Mouse (Mus musculus) C2C12 (cell line): ENCODE data around the gene Maip1. TPM values are rescaled to one million over a fixed set of nuclear protein-coding genes. Genes with fewer than 3 reads are reported as not detected.
A peak's percentile ranks its signal among the peaks of the same experiment; 100 is the strongest.

Source experiments
- H3K27me3 ChIP-seq: one replicate; pipeline ENCODE4 v1.6.1; 2011; ENCODE audit not compliant: control insufficient read depth, insufficient read depth, insufficient read length
- H3K36me3 ChIP-seq: one replicate; pipeline ENCODE4 v1.6.1; 2011; ENCODE audit not compliant: control insufficient read depth, insufficient read depth
- H3K4me3 ChIP-seq: one replicate; pipeline ENCODE4 v1.5.1; 2011; ENCODE audit warnings: mild to moderate bottlenecking, control low read depth; ENCODE audit not compliant: poor library complexity, insufficient read depth, severe bottlenecking
- H3K79me2 ChIP-seq: one replicate; pipeline ENCODE4 v1.6.1; 2011; ENCODE audit not compliant: control insufficient read depth, insufficient read depth
- H3K79me3 ChIP-seq: one replicate; pipeline ENCODE4 v1.6.1; 2011; ENCODE audit warnings: low read depth, control low read depth
- H3ac ChIP-seq: one replicate; pipeline ENCODE3; 2011; ENCODE audit warnings: low read depth; ENCODE audit not compliant: control insufficient read depth, insufficient read length
- CEBPB ChIP-seq: IDR thresholded peaks from one replicate; pipeline ENCODE4 v1.6.1; 2011; ENCODE audit warnings: low read depth, mild to moderate bottlenecking, control low read depth, moderate library complexity
- CTCF ChIP-seq: IDR thresholded peaks from one replicate; pipeline ENCODE4 v1.5.1; 2011; ENCODE audit not compliant: control insufficient read depth, insufficient read depth, insufficient read length
- FOSL1 ChIP-seq: IDR thresholded peaks from one replicate; pipeline ENCODE4 v1.8.0; 2011; ENCODE audit warnings: mild to moderate bottlenecking, low read length; ENCODE audit not compliant: poor library complexity, insufficient read depth, severe bottlenecking
- MAX ChIP-seq: IDR thresholded peaks from one replicate; pipeline ENCODE4 v1.6.1; 2011; ENCODE audit warnings: mild to moderate bottlenecking, control low read depth
- MYOD1 ChIP-seq: IDR thresholded peaks from one replicate; pipeline ENCODE4 v1.6.1; 2011; ENCODE audit warnings: low read depth; ENCODE audit not compliant: control insufficient read depth, insufficient read length
- MYOG ChIP-seq: IDR thresholded peaks from one replicate; pipeline ENCODE4 v1.6.1; 2011; ENCODE audit not compliant: control insufficient read depth, insufficient read length; ENCODE audit errors: extremely low read depth
- USF1 ChIP-seq: IDR thresholded peaks from one replicate; pipeline ENCODE4 v1.6.1; 2011; ENCODE audit warnings: low read depth, mild to moderate bottlenecking, control low read depth, moderate library complexity
- polyA plus RNA-seq: library from polyadenylated mRNA; unstranded; fragments of >200 nt; fragmentation: generic; extraction: Trizol; gene quantifications from one replicate; pipeline ENCODE4 v1.2.1, GENCODE M21; 2012; ENCODE audit warnings: missing spikeins

The Maip1 gene
- polyA plus RNA-seq, 1 experiment, result 6.8 TPM

DNA sequence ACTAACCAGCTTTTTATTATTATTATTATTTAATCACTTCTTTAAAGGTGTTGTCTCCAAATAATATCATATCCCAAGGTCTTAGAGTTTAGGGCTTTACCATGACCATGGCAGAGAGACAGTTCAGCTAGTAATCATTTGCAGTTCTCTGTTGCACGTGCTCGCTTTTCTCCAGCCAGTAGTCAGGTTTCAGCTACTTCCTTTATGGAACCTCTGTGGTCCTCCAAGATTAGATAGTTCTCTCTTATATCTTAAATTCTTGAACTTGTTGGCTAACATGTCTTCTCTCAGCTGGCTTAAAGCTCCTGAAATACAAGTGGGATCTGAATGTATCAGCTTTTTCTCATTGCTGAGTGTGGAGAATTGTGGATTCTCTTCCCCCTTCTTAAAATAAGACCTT lies 2.9 kb downstream of the Maip1 start:
- Histone ChIP-seq H3K4me3 (no peak overlapping the region), H3K79me2 (peaks cover 60% of the 10 kb centered on the region), H3K27me3 (no peaks in the 10 kb centered on the region), H3K36me3 (peaks cover 46% of the 10 kb centered on the region), H3ac (no peak overlapping the region), H3K79me3 (peaks cover 43% of the 10 kb centered on the region)
- TF ChIP-seq CTCF, result no peak
- TF ChIP-seq FOSL1, result no peak
- TF ChIP-seq MYOD1, result no peak
- TF ChIP-seq MYOG, result no peak
- TF ChIP-seq CEBPB, result no peak
- TF ChIP-seq USF1, result no peak
- no peak for TF ChIP-seq MAX

DNA sequence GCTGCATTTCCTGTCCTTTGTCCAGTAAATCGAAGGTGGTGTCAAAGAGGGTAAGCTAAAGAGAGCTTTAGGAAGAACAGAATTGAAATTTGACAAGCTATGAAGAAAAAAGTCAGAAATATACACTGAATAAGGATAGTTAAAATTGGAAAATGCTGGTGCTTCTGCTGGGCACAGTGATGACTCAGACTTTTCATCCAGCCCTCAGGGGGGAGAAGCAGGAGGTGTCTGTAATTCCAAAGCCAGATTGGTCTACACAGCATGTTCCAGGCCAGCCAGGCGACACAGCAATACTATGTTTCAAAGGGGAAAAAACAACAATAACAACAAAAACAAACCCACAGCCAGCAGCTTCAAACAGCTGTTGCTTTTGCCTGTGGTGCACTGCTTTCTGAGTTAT lies 7.3 kb downstream of the Maip1 start:
- Histone ChIP-seq H3K79me2 (peaks cover 16% of the 10 kb centered on the region), H3K79me3 (peaks cover 8% of the 10 kb centered on the region), H3K27me3 (no peaks in the 10 kb centered on the region), H3K36me3 (peaks cover 65% of the 10 kb centered on the region), H3K4me3 (no peak overlapping the region), H3ac (no peak overlapping the region)
- TF ChIP-seq MAX, result no peak
- TF ChIP-seq CEBPB, result no peak
- no peak for TF ChIP-seq FOSL1
- TF ChIP-seq MYOD1, result no peak
- TF ChIP-seq CTCF, result no peak
- TF ChIP-seq MYOG, result no peak
- no peak for TF ChIP-seq USF1

GRCm38 (mm10) chr1:57423696-57424095 lies 17.6 kb downstream of the Maip1 start:
- Histone ChIP-seq H3K79me2 (no peaks in the 10 kb centered on the region), H3K79me3 (no peaks in the 10 kb centered on the region), H3K36me3 (no peaks in the 10 kb centered on the region), H3ac (no peak overlapping the region), H3K27me3 (no peaks in the 10 kb centered on the region), H3K4me3 (no peak overlapping the region)
- no peak for TF ChIP-seq FOSL1
- TF ChIP-seq MYOD1, result no peak
- no peak for TF ChIP-seq MYOG
- TF ChIP-seq MAX, result no peak
- peak; percentile 13 for TF ChIP-seq CTCF

DNA sequence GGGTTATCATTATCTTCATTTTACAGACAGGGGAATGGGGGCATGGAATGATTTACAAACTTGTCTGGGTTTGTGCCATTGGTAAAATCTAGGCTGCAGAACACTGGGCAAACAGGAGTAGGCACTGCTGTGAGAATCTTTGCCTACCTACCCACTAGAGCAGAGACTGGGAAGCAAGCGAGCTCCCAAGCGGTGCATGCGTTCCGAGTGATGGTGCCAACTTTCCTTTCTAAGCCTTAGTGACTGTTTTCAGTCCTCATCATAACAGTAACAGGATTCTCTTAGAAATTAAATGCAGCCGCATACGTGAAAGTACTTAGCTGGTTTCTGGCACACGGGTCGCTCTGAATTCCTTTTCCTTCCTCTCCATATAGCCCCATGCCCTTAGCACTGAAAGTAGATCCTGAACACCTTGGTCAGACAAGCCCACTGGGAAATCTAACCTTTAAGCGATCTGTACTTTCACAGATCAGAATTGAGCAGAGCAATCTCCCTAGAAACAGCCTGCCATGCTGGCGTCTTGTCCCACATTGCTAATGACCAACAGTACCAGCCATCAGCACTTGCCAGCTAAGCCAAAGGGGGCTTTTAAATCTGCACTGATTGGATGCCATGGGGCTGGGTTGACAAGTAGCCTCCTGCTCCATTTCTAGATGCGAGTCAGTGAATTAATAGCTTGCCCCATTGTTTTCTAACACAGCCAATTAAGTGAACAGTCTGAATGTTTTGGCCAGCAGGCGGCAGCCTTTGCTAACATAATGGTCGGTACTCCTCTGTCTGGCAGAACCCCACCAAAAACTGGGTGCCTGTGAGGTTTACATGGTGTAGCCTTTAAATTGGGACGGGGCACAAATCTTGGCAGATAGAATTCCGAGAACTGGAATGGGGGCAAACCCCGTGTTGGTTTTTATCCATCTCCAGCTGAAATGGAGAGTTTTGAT lies 22.5 kb downstream of the Maip1 start:
- no peaks in the 10 kb centered on the region for H3K79me3 ChIP-seq
- H3K36me3 ChIP-seq, result no peaks in the 10 kb centered on the region
- no peaks in the 10 kb centered on the region for H3K79me2 ChIP-seq
- H3K27me3 ChIP-seq, result no peaks in the 10 kb centered on the region
- H3ac ChIP-seq, result no peak overlapping the region
- no peak overlapping the region for H3K4me3 ChIP-seq
- peak; percentile 62 for TF ChIP-seq CTCF
- TF ChIP-seq FOSL1, result no peak

GRCm38 (mm10) chr1:57429786-57430483 lies 23.8 kb downstream of the Maip1 start:
- Histone ChIP-seq H3K4me3 (no peak overlapping the region), H3K36me3 (no peaks in the 10 kb centered on the region), H3K79me3 (no peaks in the 10 kb centered on the region), H3K79me2 (no peaks in the 10 kb centered on the region), H3ac (no peak overlapping the region), H3K27me3 (no peaks in the 10 kb centered on the region)
- TF ChIP-seq MYOD1 (no peak), CEBPB (no peak), CTCF (no peak), MAX (no peak), MYOG (no peak), USF1 (no peak), FOSL1 (no peak)

GRCm38 (mm10) chr1:57433141-57433540 lies 27.0 kb downstream of the Maip1 start:
- no peaks in the 10 kb centered on the region for H3K79me3 ChIP-seq
- TF ChIP-seq MYOD1 (no peak), MAX (no peak), USF1 (no peak), CEBPB (no peak), CTCF (no peak), MYOG (no peak), FOSL1 (no peak)
- H3ac ChIP-seq, result no peak overlapping the region
- no peaks in the 10 kb centered on the region for H3K79me2 ChIP-seq
- no peaks in the 10 kb centered on the region for H3K36me3 ChIP-seq
- H3K4me3 ChIP-seq, result no peak overlapping the region
- no peaks in the 10 kb centered on the region for H3K27me3 ChIP-seq
